Mouse (Mus musculus) neural tube, embryonic 10.5 days (tissue): ENCODE measurements around the gene Ppp1r13l.

Experiments
- DNase-seq: peaks from one replicate; pipeline ENCODE4 v3.0.0-alpha.2; 2017; ENCODE audit warnings: low spot score; ENCODE audit errors: extremely low spot score

Gene Ppp1r13l

GRCm38 (mm10) chr7:19411783-19412182, 52.2 kb downstream of the Ppp1r13l start:
- no peak for DNase-seq

GRCm38 (mm10) chr7:19413525-19413924, 54.0 kb downstream of the Ppp1r13l start:
- no peak for DNase-seq

- no peak for DNase-seq
Measured at GRCm38 (mm10) chr7:19416590-19416989, 57.0 kb downstream of the Ppp1r13l start.

- DNase-seq = no peak
Measured at GRCm38 (mm10) chr7:19420121-19420520, 60.6 kb downstream of the Ppp1r13l start.

- DNase-seq = peak; percentile 81
Measured at GRCm38 (mm10) chr7:19420821-19421636, 61.5 kb downstream of the Ppp1r13l start.

- DNase-seq = no peak
Measured at GRCm38 (mm10) chr7:19423083-19423482, 63.5 kb downstream of the Ppp1r13l start.

GRCm38 (mm10) chr7:19424051-19424450, 64.5 kb downstream of the Ppp1r13l start:
- DNase-seq = no peak

GRCm38 (mm10) chr7:19426349-19426748, 66.8 kb downstream of the Ppp1r13l start:
- no peak for DNase-seq

- DNase-seq = no peak
Measured at GRCm38 (mm10) chr7:19426888-19427287, 67.3 kb downstream of the Ppp1r13l start.
